Mouse (Mus musculus): ENCODE data around the gene Rpl10a.

The Rpl10a gene

GRCm38 (mm10) chr17:28328366-28328928 lies at the start of gene Rpl10a:
TSS of gene Rpl10a (plus strand) at chr17:28328471.
- peak; percentile 97 for DNase-seq (ENCODE audit: low read depth, low spot score)

- DNase-seq (ENCODE audit: low read depth, low spot score) = no peak
Measured at GRCm38 (mm10) chr17:28279236-28279635, 49.0 kb upstream of the Rpl10a start.

- DNase-seq (ENCODE audit: low read depth, low spot score) = no peak
Measured at GRCm38 (mm10) chr17:28279780-28280422, 48.4 kb upstream of the Rpl10a start.

GRCm38 (mm10) chr17:28280423-28280800 lies 47.9 kb upstream of the Rpl10a start:
- DNase-seq (ENCODE audit: low read depth, low spot score) = no peak

- no peak for DNase-seq (ENCODE audit: low read depth, low spot score)
Measured at GRCm38 (mm10) chr17:28280831-28281377, 47.4 kb upstream of the Rpl10a start.

GRCm38 (mm10) chr17:28281866-28282441 lies 46.3 kb upstream of the Rpl10a start:
- DNase-seq (ENCODE audit: low read depth, low spot score) = no peak

GRCm38 (mm10) chr17:28283199-28283598 lies 45.1 kb upstream of the Rpl10a start:
- DNase-seq (ENCODE audit: low read depth, low spot score) = no peak

- DNase-seq (ENCODE audit: low read depth, low spot score) = no peak
Measured at GRCm38 (mm10) chr17:28286133-28286532, 42.1 kb upstream of the Rpl10a start.

GRCm38 (mm10) chr17:28286964-28287363 lies 41.3 kb upstream of the Rpl10a start:
- DNase-seq (ENCODE audit: low read depth, low spot score) = no peak

- no peak for DNase-seq (ENCODE audit: low read depth, low spot score)
Measured at GRCm38 (mm10) chr17:28287578-28287977, 40.7 kb upstream of the Rpl10a start.

GRCm38 (mm10) chr17:28287980-28288379 lies 40.3 kb upstream of the Rpl10a start:
- DNase-seq (ENCODE audit: low read depth, low spot score) = peak; percentile 39

- no peak for DNase-seq (ENCODE audit: low read depth, low spot score)
Measured at GRCm38 (mm10) chr17:28290262-28290661, 38.0 kb upstream of the Rpl10a start.

GRCm38 (mm10) chr17:28290671-28291070 lies 37.6 kb upstream of the Rpl10a start:
- peak; percentile 47 for DNase-seq (ENCODE audit: low read depth, low spot score)

GRCm38 (mm10) chr17:28291346-28291745 lies 36.9 kb upstream of the Rpl10a start:
- DNase-seq (ENCODE audit: low read depth, low spot score) = peak; percentile 44

- DNase-seq (ENCODE audit: low read depth, low spot score) = no peak
Measured at GRCm38 (mm10) chr17:28293716-28294115, 34.6 kb upstream of the Rpl10a start.

GRCm38 (mm10) chr17:28294449-28295333 lies 33.6 kb upstream of the Rpl10a start:
- DNase-seq (ENCODE audit: low read depth, low spot score) = no peak

GRCm38 (mm10) chr17:28298888-28299287 lies 29.4 kb upstream of the Rpl10a start:
- DNase-seq (ENCODE audit: low read depth, low spot score) = no peak

- no peak for DNase-seq (ENCODE audit: low read depth, low spot score)
Measured at GRCm38 (mm10) chr17:28299669-28300320, 28.5 kb upstream of the Rpl10a start.

- DNase-seq (ENCODE audit: low read depth, low spot score) = no peak
Measured at GRCm38 (mm10) chr17:28300323-28300722, 27.9 kb upstream of the Rpl10a start.

- DNase-seq (ENCODE audit: low read depth, low spot score) = no peak
Measured at GRCm38 (mm10) chr17:28300850-28301249, 27.4 kb upstream of the Rpl10a start.

- no peak for DNase-seq (ENCODE audit: low read depth, low spot score)
Measured at GRCm38 (mm10) chr17:28305172-28305571, 23.1 kb upstream of the Rpl10a start.

Measured in CD4-positive helper T cell, adult 2 months (primary cell).